Mouse (Mus musculus) right cerebral cortex, postnatal 36 days (tissue): ENCODE measurements around the gene Vamp4.

Experiments used
- DNase-seq, 2 experiments: peaks; one replicate each; pipeline ENCODE4 v3.0.0; 2022; ENCODE audit warnings: low spot score in 2 of 2, mixed read lengths in 1 of 2

The Vamp4 gene

GRCm38 (mm10) chr1:162646083-162646686 is 75.9 kb downstream of the Vamp4 start:
- DNase-seq = no peak

GRCm38 (mm10) chr1:162648416-162648815 is 78.1 kb downstream of the Vamp4 start:
- no peak for DNase-seq
